Mouse (Mus musculus): ENCODE results near the gene Ei24. TPM values are rescaled to one million over a fixed set of nuclear protein-coding genes. Genes with fewer than 3 reads are reported as not detected.

Ei24 gene
- total and polyA plus RNA-seq, 2 experiments from 2014 or later = 94.0 to 103 TPM

GRCm38 (mm10) chr9:36814486-36814885, 17.3 kb upstream of the Ei24 start:
- no peak overlapping the region for H3K9ac ChIP-seq (replicated peaks; ENCODE audit: low read length, poor library complexity, severe bottlenecking)
- no peaks in the 10 kb centered on the region for H3K36me3 ChIP-seq (ENCODE audit: insufficient read depth, low read length)
- H3K27ac ChIP-seq (ENCODE audit: low read depth, low read length) = no peak overlapping the region
- H3K4me1 ChIP-seq (ENCODE audit: insufficient read depth, low read length) = no peaks in the 10 kb centered on the region
- no peak overlapping the region for H3K4me2 ChIP-seq (ENCODE audit: low read depth, low read length, poor library complexity, severe bottlenecking)
- no peaks in the 10 kb centered on the region for H3K9me3 ChIP-seq (ENCODE audit: low read length)
- H3K4me3 ChIP-seq (ENCODE audit: low read depth, low read length) = no peak overlapping the region
- peak; percentile 34 for TF ChIP-seq CTCF (IDR thresholded peaks at IDR 0.05)
- H3K27me3 ChIP-seq (ENCODE audit: insufficient read depth, low read length) = no peaks in the 10 kb centered on the region
- no peak for ATAC-seq (ENCODE audit: low FRiP score)
- no peak for DNase-seq (ENCODE audit: low spot score)
- 88% methylated on average over 2 of the region's 3 CpGs for WGBS

GRCm38 (mm10) chr9:36808126-36808785, 11.1 kb upstream of the Ei24 start:
- no peak for ATAC-seq (ENCODE audit: low FRiP score)

GRCm38 (mm10) chr9:36805256-36805975, 8.2 kb upstream of the Ei24 start:
- WGBS = 88% methylated on average over 3 of the region's 3 CpGs
- no peak overlapping the region for H3K4me3 ChIP-seq (ENCODE audit: low read depth, low read length)
- H3K36me3 ChIP-seq (ENCODE audit: insufficient read depth, low read length) = no peaks in the 10 kb centered on the region
- H3K27me3 ChIP-seq (ENCODE audit: insufficient read depth, low read length) = no peaks in the 10 kb centered on the region
- H3K27ac ChIP-seq (ENCODE audit: low read depth, low read length) = no peak overlapping the region
- no peaks in the 10 kb centered on the region for H3K9me3 ChIP-seq (ENCODE audit: low read length)
- H3K9ac ChIP-seq (replicated peaks; ENCODE audit: low read length, poor library complexity, severe bottlenecking) = no peak overlapping the region
- no peak for TF ChIP-seq CTCF (IDR thresholded peaks at IDR 0.05)
- no peak overlapping the region for H3K4me2 ChIP-seq (ENCODE audit: low read depth, low read length, poor library complexity, severe bottlenecking)
- H3K4me1 ChIP-seq (ENCODE audit: insufficient read depth, low read length) = no peaks in the 10 kb centered on the region
- ATAC-seq (ENCODE audit: low FRiP score) (no peak), DNase-seq (ENCODE audit: low spot score) (no peak)

More at GRCm38 (mm10) chr9:36808126-36808785, 11.1 kb upstream of the Ei24 start:
- no peak for TF ChIP-seq CTCF (IDR thresholded peaks at IDR 0.05)
- H3K9me3 ChIP-seq (ENCODE audit: low read length) = no peaks in the 10 kb centered on the region
- 89% methylated on average over 5 of the region's 5 CpGs for WGBS
- no peak overlapping the region for H3K4me3 ChIP-seq (ENCODE audit: low read depth, low read length)
- H3K4me1 ChIP-seq (ENCODE audit: insufficient read depth, low read length) = no peaks in the 10 kb centered on the region
- DNase-seq (ENCODE audit: low spot score) = no peak
- H3K27ac ChIP-seq (ENCODE audit: low read depth, low read length) = no peak overlapping the region
- no peaks in the 10 kb centered on the region for H3K36me3 ChIP-seq (ENCODE audit: insufficient read depth, low read length)
- H3K4me2 ChIP-seq (ENCODE audit: low read depth, low read length, poor library complexity, severe bottlenecking) = no peak overlapping the region
- H3K9ac ChIP-seq (replicated peaks; ENCODE audit: low read length, poor library complexity, severe bottlenecking) = no peak overlapping the region
- H3K27me3 ChIP-seq (ENCODE audit: insufficient read depth, low read length) = no peaks in the 10 kb centered on the region

GRCm38 (mm10) chr9:36803926-36804325, 6.7 kb upstream of the Ei24 start:
- H3K4me1 ChIP-seq (ENCODE audit: insufficient read depth, low read length) = no peaks in the 10 kb centered on the region
- no peak overlapping the region for H3K4me2 ChIP-seq (ENCODE audit: low read depth, low read length, poor library complexity, severe bottlenecking)
- no peaks in the 10 kb centered on the region for H3K9me3 ChIP-seq (ENCODE audit: low read length)
- no peaks in the 10 kb centered on the region for H3K27me3 ChIP-seq (ENCODE audit: insufficient read depth, low read length)
- H3K36me3 ChIP-seq (ENCODE audit: insufficient read depth, low read length) = no peaks in the 10 kb centered on the region
- H3K9ac ChIP-seq (replicated peaks; ENCODE audit: low read length, poor library complexity, severe bottlenecking) = no peak overlapping the region
- no peak overlapping the region for H3K4me3 ChIP-seq (ENCODE audit: low read depth, low read length)
- DNase-seq (ENCODE audit: low spot score) (no peak), ATAC-seq (ENCODE audit: low FRiP score) (no peak)
- no peak overlapping the region for H3K27ac ChIP-seq (ENCODE audit: low read depth, low read length)
- 83% methylated on average over 3 of the region's 3 CpGs for WGBS
- no peak for TF ChIP-seq CTCF (IDR thresholded peaks at IDR 0.05)

- Histone ChIP-seq H3K9ac (replicated peaks; ENCODE audit: low read length, poor library complexity, severe bottlenecking) (no peak overlapping the region), H3K4me3 (ENCODE audit: low read depth, low read length) (no peak overlapping the region), H3K9me3 (ENCODE audit: low read length) (no peaks in the 10 kb centered on the region), H3K27me3 (ENCODE audit: insufficient read depth, low read length) (no peaks in the 10 kb centered on the region), H3K4me1 (ENCODE audit: insufficient read depth, low read length) (no peaks in the 10 kb centered on the region), H3K36me3 (ENCODE audit: insufficient read depth, low read length) (no peaks in the 10 kb centered on the region), H3K27ac (ENCODE audit: low read depth, low read length) (no peak overlapping the region), H3K4me2 (ENCODE audit: low read depth, low read length, poor library complexity, severe bottlenecking) (no peak overlapping the region)
- TF ChIP-seq CTCF (IDR thresholded peaks at IDR 0.05) = no peak
- ATAC-seq (ENCODE audit: low FRiP score) = no peak
- WGBS = 80% methylated on average over 6 of the region's 6 CpGs
- no peak for DNase-seq (ENCODE audit: low spot score)
These were observed 6.2 kb upstream of the Ei24 start for GRCm38 (mm10) chr9:36803386-36803785.

- Histone ChIP-seq H3K4me1 (ENCODE audit: insufficient read depth, low read length) (no peaks in the 10 kb centered on the region), H3K9me3 (ENCODE audit: low read length) (no peaks in the 10 kb centered on the region), H3K4me2 (ENCODE audit: low read depth, low read length, poor library complexity, severe bottlenecking) (no peak overlapping the region), H3K27ac (ENCODE audit: low read depth, low read length) (no peak overlapping the region), H3K9ac (replicated peaks; ENCODE audit: low read length, poor library complexity, severe bottlenecking) (no peak overlapping the region), H3K27me3 (ENCODE audit: insufficient read depth, low read length) (no peaks in the 10 kb centered on the region), H3K36me3 (ENCODE audit: insufficient read depth, low read length) (no peaks in the 10 kb centered on the region), H3K4me3 (ENCODE audit: low read depth, low read length) (no peak overlapping the region)
- no peak for DNase-seq (ENCODE audit: low spot score)
- 85% methylated on average over 3 of the region's 3 CpGs for WGBS
- no peak for ATAC-seq (ENCODE audit: low FRiP score)
- TF ChIP-seq CTCF (IDR thresholded peaks at IDR 0.05) = no peak
These were observed 5.8 kb upstream of the Ei24 start for GRCm38 (mm10) chr9:36802951-36803350.
